Mouse (Mus musculus): ENCODE measurements around the gene Paqr3.

Gene Paqr3

GRCm38 (mm10) chr5:97085071-97085470, 26.3 kb downstream of the Paqr3 start:
- no peak for DNase-seq (ENCODE audit: low read depth, low spot score)

- no peak for DNase-seq (ENCODE audit: low read depth, low spot score)
These were observed 26.9 kb downstream of the Paqr3 start for GRCm38 (mm10) chr5:97084541-97084940.

GRCm38 (mm10) chr5:97083701-97084100, 27.7 kb downstream of the Paqr3 start:
- no peak for DNase-seq (ENCODE audit: low read depth, low spot score)

- DNase-seq (ENCODE audit: low read depth, low spot score) = peak; percentile 44
These were observed 29.9 kb downstream of the Paqr3 start for GRCm38 (mm10) chr5:97081481-97081880.

- no peak for DNase-seq (ENCODE audit: low read depth, low spot score)
These were observed 32.8 kb downstream of the Paqr3 start for GRCm38 (mm10) chr5:97078641-97079040.

- peak; percentile 58 for DNase-seq (ENCODE audit: low read depth, low spot score)
These were observed 33.7 kb downstream of the Paqr3 start for GRCm38 (mm10) chr5:97077676-97078075.

- no peak for DNase-seq (ENCODE audit: low read depth, low spot score)
These were observed 35.2 kb downstream of the Paqr3 start for GRCm38 (mm10) chr5:97076167-97076566.

GRCm38 (mm10) chr5:97075476-97076151, 35.8 kb downstream of the Paqr3 start:
- DNase-seq (ENCODE audit: low read depth, low spot score) = no peak

GRCm38 (mm10) chr5:97065746-97066145, 45.6 kb downstream of the Paqr3 start:
- DNase-seq (ENCODE audit: low read depth, low spot score) = no peak

- DNase-seq (ENCODE audit: low read depth, low spot score) = no peak
These were observed 49.4 kb downstream of the Paqr3 start for GRCm38 (mm10) chr5:97062041-97062440.

GRCm38 (mm10) chr5:97060864-97061263, 50.5 kb downstream of the Paqr3 start:
- no peak for DNase-seq (ENCODE audit: low read depth, low spot score)

- no peak for DNase-seq (ENCODE audit: low read depth, low spot score)
These were observed 54.5 kb downstream of the Paqr3 start for GRCm38 (mm10) chr5:97056791-97057450.

- no peak for DNase-seq (ENCODE audit: low read depth, low spot score)
These were observed 55.0 kb downstream of the Paqr3 start for GRCm38 (mm10) chr5:97056359-97056758.

GRCm38 (mm10) chr5:97055511-97056068, 55.8 kb downstream of the Paqr3 start:
- peak; percentile 47 for DNase-seq (ENCODE audit: low read depth, low spot score)

- DNase-seq (ENCODE audit: low read depth, low spot score) = no peak
These were observed 56.6 kb downstream of the Paqr3 start for GRCm38 (mm10) chr5:97054801-97055200.

- DNase-seq (ENCODE audit: low read depth, low spot score) = no peak
These were observed 57.2 kb downstream of the Paqr3 start for GRCm38 (mm10) chr5:97054166-97054565.

- no peak for DNase-seq (ENCODE audit: low read depth, low spot score)
These were observed 62.5 kb downstream of the Paqr3 start for GRCm38 (mm10) chr5:97048905-97049304.

- no peak for DNase-seq (ENCODE audit: low read depth, low spot score)
These were observed 64.7 kb downstream of the Paqr3 start for GRCm38 (mm10) chr5:97046680-97047079.

- no peak for DNase-seq (ENCODE audit: low read depth, low spot score)
These were observed 66.1 kb downstream of the Paqr3 start for GRCm38 (mm10) chr5:97045260-97045659.

All from retina, postnatal 7 days (tissue).